Mouse (Mus musculus): ENCODE measurements around the gene Mthfd1. TPM values are rescaled to one million over a fixed set of nuclear protein-coding genes. Genes with fewer than 3 reads are reported as not detected.

Mthfd1 gene
- total and polyA plus RNA-seq, 2 experiments from 2014 or later: 31.3 to 33.1 TPM

GRCm38 (mm10) chr12:76262918-76263317 is 7.8 kb downstream of the Mthfd1 start:
- H3K27me3 ChIP-seq (ENCODE audit: insufficient read depth, low read length): no peaks in the 10 kb centered on the region
- ATAC-seq (no peak), DNase-seq (ENCODE audit: low spot score) (no peak)
- no peaks in the 10 kb centered on the region for H3K36me3 ChIP-seq (ENCODE audit: insufficient read depth, low read length)
- no peak overlapping the region for H3K4me2 ChIP-seq (ENCODE audit: low read depth, low read length)
- TF ChIP-seq CTCF (IDR thresholded peaks at IDR 0.05; ENCODE audit: low read depth): no peak
- H3K9ac ChIP-seq (replicated peaks; ENCODE audit: low read length): no peak overlapping the region
- 96% methylated on average over 4 of the region's 4 CpGs for WGBS
- no peaks in the 10 kb centered on the region for H3K4me1 ChIP-seq (ENCODE audit: insufficient read depth, low read length)
- H3K27ac ChIP-seq: no peak overlapping the region
- no peak overlapping the region for H3K4me3 ChIP-seq (ENCODE audit: low read length)
- no peaks in the 10 kb centered on the region for H3K9me3 ChIP-seq (ENCODE audit: low read length)

- Histone ChIP-seq H3K4me2 (ENCODE audit: low read depth, low read length) (no peak overlapping the region), H3K36me3 (ENCODE audit: insufficient read depth, low read length) (no peaks in the 10 kb centered on the region), H3K9ac (replicated peaks; ENCODE audit: low read length) (0 out of 2 replicates have a peak overlapping the region, but pooled peaks have one; percentile 1), H3K27me3 (ENCODE audit: insufficient read depth, low read length) (no peaks in the 10 kb centered on the region), H3K27ac (peak overlapping the region; percentile 80), H3K4me1 (ENCODE audit: insufficient read depth, low read length) (no peaks in the 10 kb centered on the region), H3K4me3 (ENCODE audit: low read length) (no peak overlapping the region), H3K9me3 (ENCODE audit: low read length) (no peaks in the 10 kb centered on the region)
- DNase-seq (ENCODE audit: low spot score) (no peak), ATAC-seq (no peak)
- TF ChIP-seq CTCF (IDR thresholded peaks at IDR 0.05; ENCODE audit: low read depth): no peak
- WGBS: 50% methylated on average over 1 of the region's 1 CpGs
Measured at GRCm38 (mm10) chr12:76263876-76264275, 8.8 kb downstream of the Mthfd1 start.

- no peaks in the 10 kb centered on the region for H3K27me3 ChIP-seq (ENCODE audit: insufficient read depth, low read length)
- no peak overlapping the region for H3K4me2 ChIP-seq (ENCODE audit: low read depth, low read length)
- no peak for TF ChIP-seq CTCF (IDR thresholded peaks at IDR 0.05; ENCODE audit: low read depth)
- H3K27ac ChIP-seq: peak overlapping the region; percentile 80
- no peaks in the 10 kb centered on the region for H3K4me1 ChIP-seq (ENCODE audit: insufficient read depth, low read length)
- no peaks in the 10 kb centered on the region for H3K36me3 ChIP-seq (ENCODE audit: insufficient read depth, low read length)
- peak; percentile 70 for DNase-seq (ENCODE audit: low spot score)
- H3K9me3 ChIP-seq (ENCODE audit: low read length): no peaks in the 10 kb centered on the region
- H3K4me3 ChIP-seq (ENCODE audit: low read length): no peak overlapping the region
- 53% methylated on average over 9 of the region's 9 CpGs for WGBS
- 0 out of 2 replicates have a peak overlapping the region, but pooled peaks have one; percentile 1 for H3K9ac ChIP-seq (replicated peaks; ENCODE audit: low read length)
- ATAC-seq: peak; percentile 91
Measured at GRCm38 (mm10) chr12:76264325-76264965, 9.3 kb downstream of the Mthfd1 start.

- no peak for ATAC-seq
- Histone ChIP-seq H3K36me3 (ENCODE audit: insufficient read depth, low read length) (no peaks in the 10 kb centered on the region), H3K4me1 (ENCODE audit: insufficient read depth, low read length) (no peaks in the 10 kb centered on the region), H3K4me3 (ENCODE audit: low read length) (no peak overlapping the region), H3K9me3 (ENCODE audit: low read length) (no peaks in the 10 kb centered on the region), H3K4me2 (ENCODE audit: low read depth, low read length) (no peak overlapping the region), H3K9ac (replicated peaks; ENCODE audit: low read length) (no peak overlapping the region), H3K27ac (peak overlapping the region; percentile 80), H3K27me3 (ENCODE audit: insufficient read depth, low read length) (no peaks in the 10 kb centered on the region)
- TF ChIP-seq CTCF (IDR thresholded peaks at IDR 0.05; ENCODE audit: low read depth): no peak
- no peak for DNase-seq (ENCODE audit: low spot score)
- WGBS: 70% methylated on average over 6 of the region's 6 CpGs
Measured at GRCm38 (mm10) chr12:76265001-76265400, 9.9 kb downstream of the Mthfd1 start.

GRCm38 (mm10) chr12:76266875-76267274 is 11.8 kb downstream of the Mthfd1 start:
- TF ChIP-seq CTCF (IDR thresholded peaks at IDR 0.05; ENCODE audit: low read depth): peak; percentile 82
- Histone ChIP-seq H3K4me2 (ENCODE audit: low read depth, low read length) (no peak overlapping the region), H3K9ac (replicated peaks; ENCODE audit: low read length) (no peak overlapping the region), H3K4me1 (ENCODE audit: insufficient read depth, low read length) (no peaks in the 10 kb centered on the region), H3K4me3 (ENCODE audit: low read length) (no peak overlapping the region), H3K27me3 (ENCODE audit: insufficient read depth, low read length) (no peaks in the 10 kb centered on the region), H3K9me3 (ENCODE audit: low read length) (no peaks in the 10 kb centered on the region), H3K27ac (no peak overlapping the region), H3K36me3 (ENCODE audit: insufficient read depth, low read length) (no peaks in the 10 kb centered on the region)
- ATAC-seq: 0 out of 2 replicates have a peak, but pooled peaks have one; percentile 25
- peak; percentile 82 for DNase-seq (ENCODE audit: low spot score)
- 62% methylated on average over 9 of the region's 9 CpGs for WGBS

- DNase-seq (ENCODE audit: low spot score) (no peak), ATAC-seq (no peak)
- H3K4me2 ChIP-seq (ENCODE audit: low read depth, low read length): no peak overlapping the region
- no peaks in the 10 kb centered on the region for H3K27me3 ChIP-seq (ENCODE audit: insufficient read depth, low read length)
- TF ChIP-seq CTCF (IDR thresholded peaks at IDR 0.05; ENCODE audit: low read depth): no peak
- 68% methylated on average over 10 of the region's 10 CpGs for WGBS
- H3K36me3 ChIP-seq (ENCODE audit: insufficient read depth, low read length): no peaks in the 10 kb centered on the region
- H3K27ac ChIP-seq: no peak overlapping the region
- no peaks in the 10 kb centered on the region for H3K4me1 ChIP-seq (ENCODE audit: insufficient read depth, low read length)
- H3K9me3 ChIP-seq (ENCODE audit: low read length): no peaks in the 10 kb centered on the region
- no peak overlapping the region for H3K9ac ChIP-seq (replicated peaks; ENCODE audit: low read length)
- no peak overlapping the region for H3K4me3 ChIP-seq (ENCODE audit: low read length)
Measured at GRCm38 (mm10) chr12:76268686-76269085, 13.6 kb downstream of the Mthfd1 start.

- Histone ChIP-seq H3K27me3 (ENCODE audit: insufficient read depth, low read length) (no peaks in the 10 kb centered on the region), H3K9ac (replicated peaks; ENCODE audit: low read length) (no peak overlapping the region), H3K4me2 (ENCODE audit: low read depth, low read length) (no peak overlapping the region), H3K27ac (no peak overlapping the region), H3K4me3 (ENCODE audit: low read length) (no peak overlapping the region), H3K4me1 (ENCODE audit: insufficient read depth, low read length) (no peaks in the 10 kb centered on the region), H3K9me3 (ENCODE audit: low read length) (no peaks in the 10 kb centered on the region), H3K36me3 (ENCODE audit: insufficient read depth, low read length) (no peaks in the 10 kb centered on the region)
- no peak for ATAC-seq
- no peak for TF ChIP-seq CTCF (IDR thresholded peaks at IDR 0.05; ENCODE audit: low read depth)
- no peak for DNase-seq (ENCODE audit: low spot score)
- WGBS: 72% methylated on average over 7 of the region's 7 CpGs
Measured at GRCm38 (mm10) chr12:76269196-76269595, 14.1 kb downstream of the Mthfd1 start.
